Mouse (Mus musculus): ENCODE results near the gene Gm49450. TPM values are rescaled to one million over a fixed set of nuclear protein-coding genes. Genes with fewer than 3 reads are reported as not detected.

The Gm49450 gene
- polyA plus RNA-seq (2014; fragmentation: Illumina TruSeq; extraction: RNeasy Lipid Tissue Mini Kit (QIAGEN cat#74804)): not detected

DNA sequence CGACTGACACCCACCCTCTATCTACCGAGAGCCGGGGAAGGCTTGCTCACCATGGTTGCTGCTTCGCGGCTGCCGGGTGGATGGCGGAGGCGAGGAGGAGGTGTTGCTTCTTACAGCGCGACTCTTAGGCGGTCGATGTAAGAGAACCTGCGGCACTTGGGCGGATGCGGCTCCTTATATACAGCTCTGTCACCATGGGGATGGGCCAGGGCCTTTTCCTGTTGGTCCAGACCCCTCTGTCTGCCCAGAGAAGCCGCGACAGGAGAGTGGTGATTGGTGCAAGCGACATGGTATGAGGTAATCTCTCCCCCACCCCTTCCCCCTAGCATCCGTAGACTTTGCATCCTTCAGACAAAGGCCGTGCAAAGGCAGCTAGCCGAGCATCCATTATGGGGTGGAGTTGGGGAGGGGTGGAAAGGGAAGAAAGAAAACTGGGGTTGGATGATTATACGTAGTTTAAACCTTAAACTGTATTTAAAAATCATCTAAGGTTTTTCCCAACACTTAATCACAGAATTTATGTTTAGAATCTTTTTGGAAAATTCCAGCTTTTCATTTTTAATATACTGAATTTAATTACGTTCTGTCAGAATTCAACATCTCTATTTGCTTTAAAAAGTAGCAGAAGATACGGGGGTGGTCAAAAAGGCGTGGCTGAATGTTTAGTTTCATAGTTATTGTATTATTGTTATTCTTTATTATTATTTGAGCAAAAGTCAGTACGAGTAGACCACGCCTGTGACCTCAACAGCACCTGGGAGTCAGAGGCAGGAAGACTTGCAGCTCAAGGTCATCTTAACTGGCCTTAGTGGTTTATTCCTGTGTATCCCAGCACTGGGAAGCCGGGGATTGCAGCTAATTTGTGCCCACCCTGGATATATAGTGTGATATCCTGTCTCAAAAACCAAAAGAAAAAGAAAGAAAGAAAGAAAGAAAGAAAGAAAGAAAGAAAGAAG is at the start of gene Gm49450, which contains the start of gene Tuba1a:
Gene Gm49450 (minus strand): TSS at position 151 of the 956 bp plus-strand sequence.
Gene Tuba1a (minus strand): TSS at position 303 of the 956 bp plus-strand sequence.

DNA sequence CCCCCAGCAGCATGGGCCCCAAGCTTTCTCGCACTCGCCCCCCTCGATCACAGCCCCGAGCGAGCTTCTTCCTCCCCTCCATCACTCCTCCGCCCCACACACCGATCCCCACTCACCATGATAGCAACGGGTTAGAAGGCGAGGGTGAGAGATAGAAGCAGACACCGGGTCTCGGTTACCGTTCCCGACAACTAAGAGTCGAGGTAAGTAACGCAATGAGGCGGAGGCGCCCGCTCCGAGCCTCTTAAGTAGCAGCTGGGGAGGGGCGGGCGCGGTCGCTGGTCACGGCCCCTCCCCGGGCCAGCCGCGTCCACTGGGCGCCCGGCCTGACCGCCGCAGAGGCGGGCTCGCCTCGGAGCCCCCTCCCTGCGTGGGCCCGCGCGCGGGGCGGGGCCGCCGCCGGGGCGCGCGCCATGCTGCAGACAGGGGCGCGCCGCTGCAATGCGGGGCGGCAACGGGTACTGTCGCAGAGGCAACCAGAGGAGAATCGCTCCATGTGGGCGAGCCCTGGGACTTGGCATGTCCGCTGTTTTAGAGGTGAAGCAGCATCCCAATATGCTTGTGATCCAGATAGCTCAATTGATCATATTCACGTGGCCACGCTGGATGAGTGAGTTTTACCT is 19.0 kb downstream of the Gm49450 start, which contains the start of gene Tuba1b:
Gene Tuba1b (minus strand): TSS at position 349 of the 623 bp plus-strand sequence.

GRCm38 (mm10) chr15:98917538-98918498 is 35.5 kb downstream of the Gm49450 start, which contains the start of gene Lmbr1l:
TSS of gene Lmbr1l (minus strand) at chr15:98918231.

DNA sequence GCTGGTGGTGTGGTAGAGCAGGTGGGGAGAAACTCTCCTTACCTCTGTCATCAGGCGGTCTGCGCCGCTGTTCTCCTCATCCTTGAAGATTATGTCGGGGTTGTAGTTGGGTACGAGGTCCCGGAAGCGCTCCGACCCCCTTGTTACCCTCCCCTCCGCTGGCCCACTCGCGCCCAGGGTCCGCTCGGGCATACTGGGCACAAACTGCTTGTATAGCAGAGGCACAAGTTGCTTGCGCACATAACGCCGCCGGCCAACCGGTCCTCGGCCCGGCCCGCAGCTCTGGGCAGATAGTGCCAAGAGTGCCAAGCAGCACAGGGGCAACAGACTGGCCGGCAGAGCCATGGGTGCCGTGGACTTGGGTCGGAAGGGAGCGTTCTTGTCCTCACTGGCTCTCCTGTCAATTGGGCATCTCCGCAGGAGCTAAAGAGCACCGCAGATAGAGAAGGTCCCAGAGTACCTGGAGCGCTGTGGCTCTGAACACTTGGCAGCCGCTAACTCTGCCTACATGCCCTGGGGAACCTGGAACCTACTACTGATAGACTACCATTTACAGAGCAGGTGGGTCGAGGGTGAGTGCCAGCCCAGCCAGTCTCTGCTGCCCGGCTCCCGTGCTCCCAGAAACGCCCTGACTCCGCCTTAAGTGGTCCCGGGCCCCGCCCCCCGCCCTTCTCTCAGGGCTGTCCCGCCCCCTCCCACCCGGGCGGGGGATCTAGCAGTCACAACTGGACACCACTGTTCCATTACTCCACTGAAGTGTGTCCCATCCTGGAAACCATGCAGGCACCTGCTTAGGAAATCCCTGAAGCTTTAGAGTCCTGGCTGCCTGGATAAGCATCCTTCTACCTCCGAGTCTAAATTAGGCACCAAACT is 55.2 kb downstream of the Gm49450 start, which contains the start of gene Dhh:
Gene Dhh (minus strand): TSS at position 613 of the 873 bp plus-strand sequence.

GRCm38 (mm10) chr15:98893940-98894745 is 59.2 kb downstream of the Gm49450 start, which contains the start of gene Rhebl1:
TSS of gene Rhebl1 (minus strand) at chr15:98894540.

Other genes with a start within 250 kb of the Gm49450 start
- gene Ccdc65, start 245.3 kb downstream of the Gm49450 start, polyA plus RNA-seq (2014; fragmentation: Illumina TruSeq; extraction: RNeasy Lipid Tissue Mini Kit (QIAGEN cat#74804)): 2.5 TPM
- gene Fkbp11, start 225.4 kb downstream of the Gm49450 start, polyA plus RNA-seq (2014; fragmentation: Illumina TruSeq; extraction: RNeasy Lipid Tissue Mini Kit (QIAGEN cat#74804)): 0.17 TPM
- 45.6 TPM for gene Arf3, start 190.3 kb downstream of the Gm49450 start, polyA plus RNA-seq (2014; fragmentation: Illumina TruSeq; extraction: RNeasy Lipid Tissue Mini Kit (QIAGEN cat#74804))
- gene Wnt10b, start 175.4 kb downstream of the Gm49450 start, polyA plus RNA-seq (2014; fragmentation: Illumina TruSeq; extraction: RNeasy Lipid Tissue Mini Kit (QIAGEN cat#74804)): 3.4 TPM
- not detected for gene Wnt1, start 163.7 kb downstream of the Gm49450 start, polyA plus RNA-seq (2014; fragmentation: Illumina TruSeq; extraction: RNeasy Lipid Tissue Mini Kit (QIAGEN cat#74804))
- not detected for gene Ddn, start 144.1 kb downstream of the Gm49450 start, polyA plus RNA-seq (2014; fragmentation: Illumina TruSeq; extraction: RNeasy Lipid Tissue Mini Kit (QIAGEN cat#74804))
- gene Prkag1, start 122.0 kb downstream of the Gm49450 start, polyA plus RNA-seq (2014; fragmentation: Illumina TruSeq; extraction: RNeasy Lipid Tissue Mini Kit (QIAGEN cat#74804)): 29.2 TPM
- 3.7 TPM for gene Kmt2d, start 82.3 kb downstream of the Gm49450 start, polyA plus RNA-seq (2014; fragmentation: Illumina TruSeq; extraction: RNeasy Lipid Tissue Mini Kit (QIAGEN cat#74804))
- gene Rhebl1, start 59.0 kb downstream of the Gm49450 start, polyA plus RNA-seq (2014; fragmentation: Illumina TruSeq; extraction: RNeasy Lipid Tissue Mini Kit (QIAGEN cat#74804)): 2.3 TPM
- gene Dhh, start 55.0 kb downstream of the Gm49450 start, polyA plus RNA-seq (2014; fragmentation: Illumina TruSeq; extraction: RNeasy Lipid Tissue Mini Kit (QIAGEN cat#74804)): 4.8 TPM
- gene Lmbr1l, start 35.3 kb downstream of the Gm49450 start, polyA plus RNA-seq (2014; fragmentation: Illumina TruSeq; extraction: RNeasy Lipid Tissue Mini Kit (QIAGEN cat#74804)): 2.1 TPM
- gene Tuba1b, start 19.0 kb downstream of the Gm49450 start, polyA plus RNA-seq (2014; fragmentation: Illumina TruSeq; extraction: RNeasy Lipid Tissue Mini Kit (QIAGEN cat#74804)): 91.9 TPM
- 108 TPM for gene Tuba1a, start 152 bp upstream of the Gm49450 start, polyA plus RNA-seq (2014; fragmentation: Illumina TruSeq; extraction: RNeasy Lipid Tissue Mini Kit (QIAGEN cat#74804))
- gene Tuba1c, start 76.3 kb upstream of the Gm49450 start, polyA plus RNA-seq (2014; fragmentation: Illumina TruSeq; extraction: RNeasy Lipid Tissue Mini Kit (QIAGEN cat#74804)): 8.6 TPM
- gene Prph, start 101.6 kb upstream of the Gm49450 start, polyA plus RNA-seq (2014; fragmentation: Illumina TruSeq; extraction: RNeasy Lipid Tissue Mini Kit (QIAGEN cat#74804)): not detected
- 0.23 TPM for gene Troap, start 121.0 kb upstream of the Gm49450 start, polyA plus RNA-seq (2014; fragmentation: Illumina TruSeq; extraction: RNeasy Lipid Tissue Mini Kit (QIAGEN cat#74804))
- not detected for gene C1ql4, start 134.3 kb upstream of the Gm49450 start, polyA plus RNA-seq (2014; fragmentation: Illumina TruSeq; extraction: RNeasy Lipid Tissue Mini Kit (QIAGEN cat#74804))
- not detected for gene Dnajc22, start 139.6 kb upstream of the Gm49450 start, polyA plus RNA-seq (2014; fragmentation: Illumina TruSeq; extraction: RNeasy Lipid Tissue Mini Kit (QIAGEN cat#74804))
- gene Spats2, start 172.4 kb upstream of the Gm49450 start, polyA plus RNA-seq (2014; fragmentation: Illumina TruSeq; extraction: RNeasy Lipid Tissue Mini Kit (QIAGEN cat#74804)): 84.2 TPM

All from ovary, adult 10 weeks (tissue).